15 mouse cellular contexts compared by ENCODE assay signal in genomic region chr17:67866026-67866425, GRCm38 (mm10).
DNase-seq lines count a peak whose midpoint lies in the region; ATAC-seq and TF ChIP-seq lines count a peak whose summit lies in the region.
"Had no signal": no experiment of that assay in that cellular context is flagged by ENCODE, and none has a peak within 500 bp of the region (broad histone marks: within the 10 kb centered on the region; RNA-seq: fewer than 3 reads in every experiment).

No protein-coding gene starts in this region.

- no peak for TF ChIP-seq CTCF in kidney, postnatal 0 days (IDR thresholded peaks at IDR 0.05; ENCODE audit: low read depth)

- 0 out of 2 replicates have a peak, but pooled peaks cover 7% of the 10 kb centered on the region for H3K4me1 ChIP-seq in kidney, postnatal 0 days (replicated peaks; ENCODE audit: insufficient read depth, low read length)
- H3K4me1 ChIP-seq in limb, embryonic 12.5 days (replicated peaks) = peaks cover 30% of the 10 kb centered on the region
- H3K4me1 ChIP-seq: liver, embryonic 13.5 days; midbrain, embryonic 12.5 days had no signal

- no peaks in the 10 kb centered on the region for H3K27me3 ChIP-seq in kidney, postnatal 0 days (ENCODE audit: insufficient read depth, low read length)
- H3K27me3 ChIP-seq in limb, embryonic 12.5 days = no peaks in the 10 kb centered on the region
- H3K27me3 ChIP-seq: liver, embryonic 13.5 days; midbrain, embryonic 12.5 days had no signal

- H3K4me2 ChIP-seq in kidney, postnatal 0 days (ENCODE audit: low read length) = no peak overlapping the region
- H3K4me2 ChIP-seq in limb, embryonic 12.5 days = peak overlapping the region; percentile 35
- H3K4me2 ChIP-seq: liver, embryonic 13.5 days; midbrain, embryonic 12.5 days had no signal

- peak; percentile 30 for DNase-seq in gastrocnemius, adult 18-20 months (ENCODE audit: low spot score)
- no peak for DNase-seq in gastrocnemius, postnatal 4 days (ENCODE audit: low spot score in 2 of 2)
- peak; percentile 37 for DNase-seq in kidney, postnatal 0 days (ENCODE audit: low spot score)
- no peak for DNase-seq in kidney, adult 18-20 months
- no peak for DNase-seq in spleen, adult 12 weeks (ENCODE audit: low spot score)
- DNase-seq in thymus, postnatal 36 days = no peak
- no peak for DNase-seq in left cerebral cortex, postnatal 36 days (ENCODE audit: low spot score in 2 of 2)
- DNase-seq: adrenal gland, adult 8-10 months; cerebellum, adult 11-12 months; kidney, adult 8-10 months; liver, embryonic 13.5 days; right cerebral cortex, postnatal 25 days had no signal

- no peak overlapping the region for H3K27ac ChIP-seq in kidney, postnatal 0 days
- H3K27ac ChIP-seq in limb, embryonic 12.5 days = peak overlapping the region; percentile 92
- H3K27ac ChIP-seq: heart, adult 2 months; liver, embryonic 13.5 days; midbrain, embryonic 12.5 days had no signal

- H3K9me3 ChIP-seq in kidney, postnatal 0 days (replicated peaks; ENCODE audit: low read length) = no peaks in the 10 kb centered on the region
- H3K9me3 ChIP-seq in limb, embryonic 12.5 days = peaks cover 6% of the 10 kb centered on the region
- H3K9me3 ChIP-seq: liver, embryonic 13.5 days; midbrain, embryonic 12.5 days had no signal

- no peak overlapping the region for H3K4me3 ChIP-seq in kidney, postnatal 0 days (replicated peaks; ENCODE audit: low read depth, low read length)
- H3K4me3 ChIP-seq in limb, embryonic 12.5 days (replicated peaks) = no peak overlapping the region
- H3K4me3 ChIP-seq: heart, adult 2 months; liver, embryonic 13.5 days; midbrain, embryonic 12.5 days had no signal

- no peak overlapping the region for H3K9ac ChIP-seq in kidney, postnatal 0 days (ENCODE audit: low read depth, low read length)
- H3K9ac ChIP-seq in limb, embryonic 12.5 days (replicated peaks) = no peak overlapping the region
- H3K9ac ChIP-seq: liver, embryonic 13.5 days; midbrain, embryonic 12.5 days had no signal

- intact Hi-C loops in left cerebral cortex, postnatal 36 days (cut with DNase I) = loop anchor here (10.0 kb wide), 1 partner anchor 1239 kb away; no protein-coding TSS in a partner anchor

- 0 out of 2 replicates have a peak, but pooled peaks cover 7% of the 10 kb centered on the region for H3K36me3 ChIP-seq in kidney, postnatal 0 days (ENCODE audit: insufficient read depth, low read length)
- H3K36me3 ChIP-seq in limb, embryonic 12.5 days = peaks cover 69% of the 10 kb centered on the region
- H3K36me3 ChIP-seq: liver, embryonic 13.5 days; midbrain, embryonic 12.5 days had no signal

- WGBS in kidney, postnatal 0 days = 43% methylated on average over 9 of the region's 9 CpGs
- WGBS in limb, embryonic 12.5 days = 32% methylated on average over 9 of the region's 9 CpGs

- ATAC-seq in kidney, postnatal 0 days (replicated peaks; ENCODE audit: low FRiP score, low read depth) = no peak
- no peak for ATAC-seq in limb, embryonic 12.5 days (ENCODE audit: insufficient number of reproducible peaks, insufficient read depth, low FRiP score, low TSS enrichment, low read depth)

Comparison
In these comparisons a context has a peak if more than half of its experiments do, and no peak if none do; other contexts are left out.
1. DNase-seq: peak in gastrocnemius, adult 18-20 months (single experiment) and kidney, postnatal 0 days (single experiment); none in gastrocnemius, postnatal 4 days (0 of 2), kidney, adult 18-20 months (single experiment), spleen, adult 12 weeks (single experiment), thymus, postnatal 36 days (0 of 2) and left cerebral cortex, postnatal 36 days (0 of 2).